Mouse (Mus musculus): Measurements from ENCODE around the gene Aspg.

The Aspg gene

GRCm38 (mm10) chr12:112112686-112113396 is 6.4 kb downstream of the Aspg start:
- DNase-seq (ENCODE audit: low spot score in 2 of 2), result no peak

GRCm38 (mm10) chr12:112113710-112114109 is 7.2 kb downstream of the Aspg start:
- DNase-seq (ENCODE audit: low spot score in 2 of 2), result peak; percentile 87 to 92

DNA sequence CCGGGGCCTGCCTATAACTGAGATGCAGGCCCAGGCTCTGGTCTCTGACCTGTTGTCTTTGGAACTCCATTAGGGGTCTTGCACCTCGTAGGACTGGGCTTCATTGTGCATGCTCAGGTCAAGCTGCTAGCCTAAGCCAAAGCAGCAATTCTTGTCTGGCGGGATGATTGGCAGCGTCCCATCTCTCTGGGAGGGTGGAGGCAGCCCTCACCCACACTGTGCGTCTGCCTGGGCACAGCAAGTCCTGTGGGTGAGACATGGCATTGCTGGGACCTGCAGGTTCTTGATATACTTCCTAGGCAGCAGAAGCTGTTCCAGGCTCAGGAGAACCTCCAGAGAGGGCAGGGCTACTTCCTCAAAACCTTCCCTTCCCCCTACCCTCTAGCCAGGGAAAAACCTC is 10.5 kb downstream of the Aspg start:
- DNase-seq (ENCODE audit: low spot score in 2 of 2), result no peak

DNA sequence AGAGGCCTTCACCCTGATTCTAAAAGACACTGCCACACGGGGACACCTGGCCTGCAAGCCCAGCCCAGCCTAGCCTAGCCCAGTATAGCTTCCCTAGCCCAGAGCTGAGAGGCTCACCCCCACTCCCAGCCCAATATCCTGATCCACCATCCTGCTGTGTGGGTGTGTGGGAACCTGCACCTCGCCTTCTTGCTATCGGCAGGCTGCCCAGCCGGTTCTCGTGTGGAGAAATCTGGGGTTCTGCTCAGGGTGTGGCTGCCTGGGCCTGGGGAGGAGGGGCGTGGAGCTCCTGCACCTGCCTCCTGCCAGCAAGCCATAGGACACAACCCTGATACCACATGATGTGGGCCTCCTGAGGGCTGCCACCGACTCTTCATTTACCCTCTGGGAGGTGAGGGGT is 11.2 kb downstream of the Aspg start:
- DNase-seq (ENCODE audit: low spot score in 2 of 2), result peak; percentile 74

- DNase-seq (ENCODE audit: low spot score in 2 of 2), result no peak
Observed at GRCm38 (mm10) chr12:112121188-112121587, 14.7 kb downstream of the Aspg start.

DNA sequence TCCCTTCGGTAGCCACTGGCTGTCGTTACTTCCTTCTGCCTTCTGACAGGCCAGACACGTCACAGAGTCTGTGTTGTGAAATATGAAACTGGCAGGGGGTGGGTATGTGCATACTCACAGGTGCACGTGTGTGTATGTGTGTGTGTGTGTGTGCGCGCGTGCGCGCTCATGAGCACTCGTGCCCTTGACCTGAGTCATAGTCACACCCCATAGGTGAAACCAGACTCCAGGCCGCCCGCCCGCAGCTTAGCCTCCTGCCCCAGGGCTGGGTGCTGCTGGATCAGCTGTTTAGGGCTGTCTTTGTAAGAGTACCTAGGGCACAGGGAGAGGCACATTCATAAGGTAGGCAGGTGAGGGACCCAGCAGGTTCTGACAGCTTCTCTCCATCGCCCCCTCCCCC is 19.4 kb downstream of the Aspg start:
- DNase-seq (ENCODE audit: low spot score in 2 of 2), result no peak

GRCm38 (mm10) chr12:112126931-112127635 is 20.6 kb downstream of the Aspg start:
- no peak for DNase-seq (ENCODE audit: low spot score in 2 of 2)

DNA sequence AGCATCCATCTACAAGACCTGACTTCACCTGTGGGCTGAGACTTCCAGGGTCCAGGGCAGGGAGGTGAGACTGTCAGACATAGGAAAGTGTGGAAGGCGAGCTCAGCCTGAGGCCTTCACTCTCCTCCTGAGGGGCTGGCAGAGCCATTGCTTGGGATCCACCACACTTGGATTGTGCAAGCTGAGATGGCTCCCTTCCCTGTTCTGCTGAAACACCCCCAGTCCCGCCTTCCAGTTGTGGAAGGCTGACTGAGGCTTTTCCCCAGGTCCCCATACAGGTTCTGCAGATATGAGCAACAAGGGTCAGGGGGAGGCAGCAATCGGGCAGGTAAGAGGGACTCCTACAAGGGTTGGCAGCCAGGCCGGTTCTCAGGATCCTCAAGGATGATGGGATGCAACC is 22.0 kb downstream of the Aspg start:
- no peak for DNase-seq (ENCODE audit: low spot score in 2 of 2)

DNA sequence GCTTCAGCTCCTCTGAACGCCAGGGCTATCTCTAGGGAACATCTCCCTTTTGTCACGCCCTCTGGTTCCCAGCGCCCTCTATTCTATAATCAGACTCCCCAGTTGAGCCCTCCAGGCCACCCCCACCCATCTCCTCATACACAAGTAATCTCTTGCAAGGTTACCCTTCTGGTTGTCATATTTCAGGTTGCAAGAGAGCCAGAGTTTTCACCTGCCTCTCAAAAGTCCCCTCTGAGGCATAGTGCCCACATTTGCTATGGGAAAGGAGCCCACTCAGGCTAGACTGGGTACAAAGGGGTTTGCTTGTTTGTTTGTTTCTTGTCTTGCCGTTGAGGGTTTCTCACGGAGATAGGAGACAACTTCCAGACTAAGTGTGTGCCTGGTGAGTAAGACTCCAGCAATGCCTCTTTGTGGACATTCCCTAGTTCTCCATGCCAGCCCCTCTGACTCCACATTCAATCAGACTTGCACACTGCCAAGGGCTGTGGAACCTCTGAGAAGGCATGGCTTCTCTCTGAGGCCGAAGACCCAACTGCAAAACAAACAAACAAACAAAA is 22.9 kb downstream of the Aspg start:
- DNase-seq (ENCODE audit: low spot score in 2 of 2), result no peak

DNA sequence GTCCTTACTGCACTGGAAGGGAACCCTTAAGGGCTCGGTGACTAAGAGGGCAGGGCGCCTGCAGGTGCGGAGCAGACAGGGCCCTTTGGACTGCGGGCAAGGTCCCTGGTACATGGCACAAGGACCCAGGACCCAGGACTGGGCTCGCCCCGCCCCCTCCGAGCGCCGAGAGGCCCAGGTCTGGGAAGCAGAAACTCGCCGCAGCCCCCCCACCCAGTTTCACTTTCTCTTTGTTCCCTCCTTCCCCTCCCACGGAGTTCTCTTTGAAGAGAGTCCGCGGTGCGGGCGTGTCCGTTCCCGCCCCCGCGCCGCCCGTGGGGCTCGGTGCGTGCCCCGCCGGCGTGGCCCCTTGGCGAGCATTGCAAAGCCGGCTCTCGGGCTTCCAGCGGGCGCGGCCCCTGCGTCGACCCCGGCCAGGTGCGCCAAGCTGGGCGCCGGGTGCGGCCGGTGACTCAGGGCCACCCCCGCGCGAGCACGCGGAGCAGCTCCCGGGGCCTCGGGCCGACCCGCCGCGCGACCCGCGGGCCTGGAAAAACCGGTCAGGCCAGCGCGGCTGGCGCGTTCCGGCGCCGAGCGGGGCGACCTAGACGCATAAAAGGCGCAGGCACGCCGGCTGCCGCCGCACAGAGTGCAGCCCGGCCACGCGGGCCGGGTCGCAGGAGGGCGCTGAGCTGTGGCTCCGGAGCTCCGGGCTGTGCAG is 23.8 kb downstream of the Aspg start:
- peak in 1 of 2 experiments; percentile 18 for DNase-seq (ENCODE audit: low spot score in 2 of 2)

DNA sequence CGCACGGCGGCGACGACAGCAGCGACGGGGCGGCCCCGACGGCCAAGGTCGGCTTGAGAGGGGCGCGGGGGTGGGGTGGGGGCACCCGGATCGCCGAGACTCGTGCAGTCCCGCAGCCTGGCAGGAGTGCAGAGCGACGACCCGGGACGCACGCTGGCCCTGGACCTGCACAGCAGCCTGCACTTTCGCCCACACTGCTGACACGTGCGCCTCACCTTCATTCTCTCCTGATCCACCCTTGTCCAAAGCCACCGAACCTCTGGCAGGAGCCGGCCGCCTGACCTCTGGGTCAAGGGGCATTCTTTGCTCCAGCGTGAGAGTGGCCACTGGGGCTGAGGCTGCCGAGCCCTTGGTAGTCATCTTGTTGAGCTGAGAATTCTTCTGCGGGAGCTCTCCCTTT is 24.5 kb downstream of the Aspg start:
- DNase-seq (ENCODE audit: low spot score in 2 of 2), result no peak

DNA sequence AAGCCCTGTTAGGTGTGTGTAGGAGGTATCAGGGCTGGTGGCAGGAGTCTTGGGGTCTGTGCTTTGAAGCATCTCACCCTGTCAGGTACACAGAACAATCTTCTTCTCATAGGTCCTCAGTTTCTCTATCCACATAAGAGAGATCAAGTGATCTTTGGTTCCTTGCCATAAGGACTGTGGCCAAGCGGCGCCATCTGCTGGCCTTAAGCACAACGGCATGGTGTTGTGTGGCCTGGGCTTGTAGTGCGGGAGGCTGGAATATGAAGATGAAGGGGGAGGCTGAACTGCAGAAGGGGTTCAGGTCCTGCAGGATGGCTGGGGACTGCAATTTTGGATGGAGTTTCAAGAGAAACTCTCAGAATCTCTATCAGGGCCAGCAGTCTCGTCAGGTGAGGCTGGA is 33.8 kb downstream of the Aspg start:
- DNase-seq (ENCODE audit: low spot score in 2 of 2), result peak; percentile 63 to 75

DNA sequence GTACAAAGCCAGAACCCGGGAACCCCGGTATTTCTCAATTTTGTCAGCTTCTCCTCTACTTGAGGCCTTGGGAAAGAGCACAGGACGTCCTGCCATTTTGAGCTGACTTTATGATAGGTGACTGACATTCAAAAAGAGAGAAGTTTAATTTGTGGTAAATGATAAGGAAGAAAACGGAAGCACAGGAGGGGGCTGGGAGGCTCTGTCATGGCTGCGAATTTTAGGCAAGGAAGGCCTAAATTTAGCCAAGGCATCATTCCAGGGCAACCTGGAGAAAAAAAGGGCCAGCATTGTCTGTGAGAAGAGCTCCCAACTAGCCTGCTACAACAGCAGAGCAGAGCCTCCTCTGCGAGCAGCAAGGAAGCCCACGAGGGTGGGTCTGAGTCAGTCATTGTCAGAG is 34.3 kb downstream of the Aspg start:
- no peak for DNase-seq (ENCODE audit: low spot score in 2 of 2)

DNA sequence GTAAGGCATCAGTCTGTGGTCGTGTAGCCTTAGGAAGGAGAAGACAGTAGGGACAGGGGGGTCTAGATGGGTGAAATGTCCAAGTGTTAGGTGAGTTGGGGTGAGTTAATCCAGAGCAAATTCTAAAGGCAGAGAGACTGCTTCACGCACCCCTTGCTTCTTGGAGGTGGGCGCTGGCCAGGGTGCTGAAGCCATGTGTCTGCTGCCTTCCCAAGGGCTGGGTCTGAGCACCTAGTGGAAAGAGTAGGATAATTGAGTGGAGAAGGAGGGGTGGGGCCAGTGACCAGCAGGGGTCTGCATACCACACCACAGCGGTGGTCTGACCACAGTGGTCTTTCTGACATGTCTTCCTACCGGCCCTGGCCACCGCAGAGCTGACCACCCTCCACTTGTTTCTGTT is 34.8 kb downstream of the Aspg start:
- no peak for DNase-seq (ENCODE audit: low spot score in 2 of 2)

GRCm38 (mm10) chr12:112143116-112143832 is 36.8 kb downstream of the Aspg start:
- DNase-seq (ENCODE audit: low spot score in 2 of 2), result no peak

- no peak for DNase-seq (ENCODE audit: low spot score in 2 of 2)
Observed at GRCm38 (mm10) chr12:112143833-112144201, 37.3 kb downstream of the Aspg start.

- DNase-seq (ENCODE audit: low spot score in 2 of 2), result peak in 1 of 2 experiments; percentile 21
Observed at GRCm38 (mm10) chr12:112144377-112145115, 38.1 kb downstream of the Aspg start.

GRCm38 (mm10) chr12:112145211-112145874 is 38.9 kb downstream of the Aspg start:
- peak; percentile 86 to 88 for DNase-seq (ENCODE audit: low spot score in 2 of 2)

DNA sequence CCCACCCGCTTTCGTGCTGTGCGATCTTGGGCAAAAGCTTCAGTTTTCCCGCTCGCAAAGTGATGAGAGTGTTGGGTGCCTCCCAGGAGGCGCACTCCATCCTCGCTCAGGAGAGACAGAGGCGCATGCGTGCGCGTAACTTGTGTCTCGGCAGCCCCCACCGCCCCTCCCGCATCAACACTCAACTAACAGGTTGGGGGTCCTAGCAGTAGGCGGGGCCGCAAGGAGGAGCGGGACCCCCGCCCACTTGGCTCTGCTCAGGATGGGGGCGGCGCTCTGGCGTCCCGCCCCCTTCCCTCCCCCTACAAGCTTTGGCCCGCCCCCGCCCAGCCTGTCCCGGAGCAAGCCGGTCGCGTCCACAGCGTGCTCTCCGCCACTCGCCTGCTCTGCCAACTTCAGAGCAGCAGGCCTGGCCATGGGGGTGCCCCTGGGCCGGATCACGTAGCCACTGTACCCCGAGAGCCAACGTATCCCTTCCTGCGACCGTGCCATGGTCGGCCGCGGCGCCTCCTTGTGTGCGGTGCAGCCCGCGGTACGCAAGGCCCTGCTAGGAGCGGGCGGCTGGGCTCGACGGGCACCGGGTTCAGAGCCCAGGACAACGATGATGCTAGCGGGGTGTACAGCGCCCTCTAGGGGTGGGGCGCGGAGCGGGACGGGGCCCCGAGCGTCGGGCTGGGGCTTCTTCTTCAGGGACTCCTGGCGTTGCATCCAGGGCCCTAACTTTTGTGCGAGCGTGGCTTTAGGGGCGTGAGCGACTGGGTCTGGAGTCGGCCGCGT is 39.6 kb downstream of the Aspg start, which contains the start of gene Kif26a:
Kif26a (plus strand) TSS at position 334 of the 777 bp plus-strand sequence.
- peak in 1 of 2 experiments; percentile 41 for DNase-seq (ENCODE audit: low spot score in 2 of 2)

GRCm38 (mm10) chr12:112147365-112147764 is 40.9 kb downstream of the Aspg start:
- DNase-seq (ENCODE audit: low spot score in 2 of 2), result no peak
